Mouse (Mus musculus): ENCODE data around the gene Dhx35. TPM values are rescaled to one million over a fixed set of nuclear protein-coding genes. Genes with fewer than 3 reads are reported as not detected.

The Dhx35 gene
- total RNA-seq, 4 experiments from 2014 or later: 12.7 to 24.7 (median 17.1) TPM

- no peak for DNase-seq
These were observed 21.1 kb downstream of the Dhx35 start for GRCm38 (mm10) chr2:158815686-158816085.

GRCm38 (mm10) chr2:158816239-158816638 is 21.6 kb downstream of the Dhx35 start:
- no peak for DNase-seq

- no peak for DNase-seq
These were observed 23.1 kb downstream of the Dhx35 start for GRCm38 (mm10) chr2:158817708-158818107.

- no peak for DNase-seq
These were observed 33.5 kb downstream of the Dhx35 start for GRCm38 (mm10) chr2:158828124-158828523.

GRCm38 (mm10) chr2:158829746-158830145 is 35.1 kb downstream of the Dhx35 start:
- DNase-seq: no peak

- no peak for DNase-seq
These were observed 38.6 kb downstream of the Dhx35 start for GRCm38 (mm10) chr2:158833221-158833620.

GRCm38 (mm10) chr2:158833645-158834044 is 39.0 kb downstream of the Dhx35 start:
- DNase-seq: no peak

- no peak for DNase-seq
These were observed 48.7 kb downstream of the Dhx35 start for GRCm38 (mm10) chr2:158843287-158843686.

GRCm38 (mm10) chr2:158845031-158845430 is 50.4 kb downstream of the Dhx35 start:
- DNase-seq: no peak

- no peak for DNase-seq
These were observed 51.6 kb downstream of the Dhx35 start for GRCm38 (mm10) chr2:158846208-158846607.

- no peak for DNase-seq
These were observed 53.4 kb downstream of the Dhx35 start for GRCm38 (mm10) chr2:158847991-158848390.

GRCm38 (mm10) chr2:158849416-158849815 is 54.8 kb downstream of the Dhx35 start:
- DNase-seq: no peak

- DNase-seq: no peak
These were observed 58.0 kb downstream of the Dhx35 start for GRCm38 (mm10) chr2:158852579-158852978.

- DNase-seq: no peak
These were observed 62.4 kb downstream of the Dhx35 start for GRCm38 (mm10) chr2:158856896-158857499.

- no peak for DNase-seq
These were observed 63.0 kb downstream of the Dhx35 start for GRCm38 (mm10) chr2:158857579-158857978.

GRCm38 (mm10) chr2:158861115-158861514 is 66.5 kb downstream of the Dhx35 start:
- DNase-seq: no peak

- DNase-seq: peak; percentile 7
These were observed 68.9 kb downstream of the Dhx35 start for GRCm38 (mm10) chr2:158863341-158864125.

- no peak for DNase-seq
These were observed 69.5 kb downstream of the Dhx35 start for GRCm38 (mm10) chr2:158864126-158864458.

GRCm38 (mm10) chr2:158865358-158865757 is 70.8 kb downstream of the Dhx35 start:
- DNase-seq: peak; percentile 35

- no peak for DNase-seq
These were observed 92.0 kb downstream of the Dhx35 start for GRCm38 (mm10) chr2:158886571-158886970.

GRCm38 (mm10) chr2:158888531-158888930 is 93.9 kb downstream of the Dhx35 start:
- DNase-seq: no peak

- DNase-seq: no peak
These were observed 94.6 kb downstream of the Dhx35 start for GRCm38 (mm10) chr2:158889201-158889600.

- DNase-seq: no peak
These were observed 96.7 kb downstream of the Dhx35 start for GRCm38 (mm10) chr2:158891319-158891718.

GRCm38 (mm10) chr2:158893171-158893853 is 98.7 kb downstream of the Dhx35 start:
- DNase-seq: no peak

Data from adrenal gland, adult 8-10 months (tissue).